Mouse (Mus musculus) hindbrain, embryonic 12.5 days (tissue): ENCODE measurements around the gene Ms4a5. TPM values are rescaled to one million over a fixed set of nuclear protein-coding genes. Genes with fewer than 3 reads are reported as not detected.

Experiments used
- polyA plus RNA-seq: library from polyadenylated mRNA; unstranded; fragments of >200 nt; fragmentation: Nextera tagmentation; extraction: Ambion mirVana; gene quantifications from 2 replicates; pipeline ENCODE4 v1.2.1, GENCODE M21; 2016

Gene Ms4a5
- polyA plus RNA-seq, 1 experiment from 2014 or later, result not detected

Other genes with a start within 250 kb of the Ms4a5 start
- gene Ms4a8a, start 202.8 kb downstream of the Ms4a5 start, polyA plus RNA-seq, result not detected in 2 replicates
- gene 1700017D01Rik, start 153.0 kb downstream of the Ms4a5 start, polyA plus RNA-seq, result not detected in 2 replicates
- gene 1700025F22Rik, start 118.6 kb downstream of the Ms4a5 start, polyA plus RNA-seq, result not detected in 2 replicates
- gene Ms4a13, start 87.1 kb downstream of the Ms4a5 start, polyA plus RNA-seq, result not detected in 2 replicates
- not detected in 2 replicates for gene Ms4a12, start 51.4 kb downstream of the Ms4a5 start, polyA plus RNA-seq
- not detected in 2 replicates for gene Ms4a1, start 17.6 kb downstream of the Ms4a5 start, polyA plus RNA-seq
- gene Ms4a14, start 30.6 kb upstream of the Ms4a5 start, polyA plus RNA-seq, result not detected in 2 replicates
- 2.6 and 3.7 TPM in 2 replicates for gene Ms4a7, start 52.3 kb upstream of the Ms4a5 start, polyA plus RNA-seq
- gene Ms4a4a, start 91.7 kb upstream of the Ms4a5 start, polyA plus RNA-seq, result 3.5 and 4.0 TPM in 2 replicates
- 0.26 TPM in 1 of 2 replicates, not detected in the other for gene Ms4a4c, start 120.9 kb upstream of the Ms4a5 start, polyA plus RNA-seq
- gene Ms4a4b, start 159.7 kb upstream of the Ms4a5 start, polyA plus RNA-seq, result not detected in 2 replicates
- 1.8 and 2.6 TPM in 2 replicates for gene Ms4a6c, start 185.5 kb upstream of the Ms4a5 start, polyA plus RNA-seq
- gene Gm8369, start 202.1 kb upstream of the Ms4a5 start, polyA plus RNA-seq, result not detected in 2 replicates
- 4.2 and 4.6 TPM in 2 replicates for gene Ms4a6b, start 232.6 kb upstream of the Ms4a5 start, polyA plus RNA-seq